Mouse (Mus musculus) forelimb bud, embryonic 11.5 days (tissue): ENCODE results near the gene Afm.
A peak's percentile ranks its signal among the peaks of the same experiment; 100 is the strongest.

ENCODE experiments used
- DNase-seq: peaks from one replicate; pipeline ENCODE4 v3.0.0-alpha.2; 2012; ENCODE audit warnings: low read depth, low spot score

Afm gene

GRCm38 (mm10) chr5:90518356-90519100, at the start of gene Afm:
Afm (plus strand) TSS chr5:90518932.
- no peak for DNase-seq

DNA sequence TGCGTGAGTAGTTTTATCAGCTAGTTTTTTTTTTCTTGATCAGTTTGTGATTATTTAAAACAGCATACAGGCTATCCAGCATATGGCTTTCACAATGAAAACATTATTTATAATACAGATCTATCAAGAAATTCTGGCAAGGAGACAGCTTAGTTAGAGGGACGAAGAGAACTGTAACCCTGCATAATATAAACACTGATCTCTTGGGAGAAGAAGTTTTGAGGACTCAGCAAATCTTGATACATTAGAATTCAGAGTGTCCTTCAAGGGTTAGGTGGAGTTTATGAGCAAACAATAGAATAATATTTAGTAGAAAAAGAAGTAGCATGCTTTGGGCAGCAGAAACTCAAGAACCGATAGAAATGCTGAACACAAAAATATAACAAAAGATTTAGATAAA, 47.9 kb upstream of the Afm start:
- DNase-seq, result no peak

GRCm38 (mm10) chr5:90473902-90474301, 44.8 kb upstream of the Afm start:
- DNase-seq, result no peak

DNA sequence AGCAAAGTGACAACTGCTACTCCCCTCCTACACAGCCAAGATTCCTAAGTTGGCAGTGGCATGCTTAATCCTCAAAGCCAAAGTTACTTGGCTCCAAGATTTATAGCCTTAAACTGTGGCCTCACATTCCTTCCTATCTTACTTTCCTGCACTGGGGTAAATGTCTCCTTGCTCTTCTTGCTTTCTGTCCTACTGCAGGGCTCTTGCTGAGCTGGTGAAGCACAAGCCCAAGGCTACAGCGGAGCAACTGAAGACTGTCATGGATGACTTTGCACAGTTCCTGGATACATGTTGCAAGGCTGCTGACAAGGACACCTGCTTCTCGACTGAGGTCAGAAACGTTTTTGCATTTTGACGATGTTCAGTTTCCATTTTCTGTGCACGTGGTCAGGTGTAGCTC, 44.4 kb upstream of the Afm start:
- DNase-seq, result no peak

DNA sequence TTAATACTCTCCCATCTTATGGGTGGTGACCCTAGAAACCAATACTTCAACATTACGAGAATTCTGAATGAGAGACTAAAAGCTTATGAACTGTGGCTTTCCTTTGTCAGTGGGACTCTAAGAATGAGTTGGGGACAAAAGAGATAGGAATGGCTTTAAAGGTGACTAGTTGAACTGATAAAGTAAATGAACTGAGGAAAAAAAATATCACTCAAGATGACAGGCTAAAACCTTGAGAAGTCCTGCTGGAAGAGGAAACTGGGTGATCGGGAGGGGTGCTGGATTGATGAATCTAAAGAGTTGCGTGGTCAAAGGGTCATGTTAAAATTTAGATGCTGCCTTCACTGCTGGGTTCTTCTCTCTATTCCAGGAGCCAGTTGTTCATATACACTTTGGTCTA, 42.0 kb upstream of the Afm start:
- no peak for DNase-seq

DNA sequence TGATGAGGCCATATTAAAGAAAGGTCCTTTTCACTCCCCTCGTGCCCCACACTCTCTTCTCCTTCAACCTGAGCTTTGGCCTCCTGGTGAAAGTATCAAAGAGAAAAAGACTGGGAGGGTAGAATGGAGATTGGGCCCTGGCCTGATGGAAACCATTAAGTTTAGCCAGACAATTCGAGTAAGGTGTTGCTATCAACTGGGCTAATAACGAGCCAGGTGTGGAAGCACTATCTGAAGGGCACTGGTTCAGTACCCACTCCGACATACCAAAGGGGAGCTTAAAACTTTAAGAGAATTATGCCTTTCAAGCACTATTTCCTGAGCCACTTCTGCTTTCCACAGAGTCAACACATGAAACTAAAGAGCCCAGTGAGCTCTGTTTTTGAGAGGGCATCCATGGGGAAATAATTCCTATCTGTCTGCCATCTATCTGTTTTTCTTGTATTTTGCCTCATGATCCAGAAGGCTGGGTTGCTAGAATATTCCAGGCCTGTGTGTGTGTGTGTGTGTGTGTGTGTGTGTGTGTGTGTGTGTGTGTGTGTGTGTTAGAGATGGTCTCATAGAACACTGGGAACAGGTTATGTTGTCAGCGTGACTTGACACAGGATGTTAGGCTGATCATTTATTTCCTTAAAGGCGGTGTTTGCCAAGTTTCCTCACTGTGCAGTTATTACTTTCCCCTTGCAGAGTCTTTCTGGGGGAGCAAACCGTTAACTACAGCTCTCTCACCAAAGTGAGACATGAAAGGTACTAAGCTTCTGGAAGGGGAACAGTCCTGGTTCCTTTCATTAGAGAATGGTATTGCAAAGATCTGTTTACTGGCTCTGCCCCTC, 41.2 kb upstream of the Afm start:
- DNase-seq, result no peak

GRCm38 (mm10) chr5:90478886-90479285, 39.8 kb upstream of the Afm start:
- DNase-seq, result no peak

DNA sequence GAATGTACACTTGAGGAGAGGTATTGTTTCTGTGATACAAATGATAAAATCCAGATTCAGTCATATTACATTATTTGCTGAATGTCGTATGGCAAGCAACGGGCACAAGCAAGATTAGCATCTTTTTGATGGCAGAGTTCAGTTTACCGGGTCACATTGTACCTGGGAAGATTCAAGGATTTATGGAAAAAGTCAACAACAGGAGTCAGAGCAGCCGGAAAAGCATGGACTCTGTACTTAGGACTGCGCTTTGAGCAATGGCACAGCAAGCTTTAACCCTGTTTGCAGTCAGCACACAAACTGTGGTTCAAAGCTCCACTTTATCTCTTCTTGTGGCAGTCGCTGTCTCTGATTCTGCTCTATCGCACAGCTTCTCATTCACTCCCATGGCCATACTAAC, 33.1 kb upstream of the Afm start:
- no peak for DNase-seq

GRCm38 (mm10) chr5:90488323-90488722, 30.4 kb upstream of the Afm start:
- no peak for DNase-seq

- no peak for DNase-seq
Measured at GRCm38 (mm10) chr5:90490518-90490917, 28.2 kb upstream of the Afm start, which contains the start of gene Afp. Afp (plus strand) TSS chr5:90490737.

GRCm38 (mm10) chr5:90492440-90492839, 26.3 kb upstream of the Afm start:
- DNase-seq, result no peak

- no peak for DNase-seq
Measured at GRCm38 (mm10) chr5:90494308-90494707, 24.4 kb upstream of the Afm start.

DNA sequence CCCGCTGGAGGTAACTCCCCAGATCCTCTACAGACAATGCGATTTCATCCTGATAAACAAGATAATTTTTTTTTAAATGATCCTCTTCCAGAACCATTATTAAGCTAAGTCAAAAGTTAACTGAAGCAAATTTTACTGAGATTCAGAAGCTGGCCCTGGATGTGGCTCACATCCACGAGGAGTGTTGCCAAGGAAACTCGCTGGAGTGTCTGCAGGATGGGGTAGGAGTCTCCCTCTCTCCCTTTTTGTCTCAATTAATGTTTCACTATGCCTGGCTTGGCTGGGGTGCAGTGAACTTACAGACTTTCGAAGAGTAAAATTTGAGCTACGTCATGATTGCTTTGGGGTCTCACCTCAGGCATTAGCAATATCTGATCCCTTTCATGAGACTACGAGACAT, 19.2 kb upstream of the Afm start:
- DNase-seq, result no peak

DNA sequence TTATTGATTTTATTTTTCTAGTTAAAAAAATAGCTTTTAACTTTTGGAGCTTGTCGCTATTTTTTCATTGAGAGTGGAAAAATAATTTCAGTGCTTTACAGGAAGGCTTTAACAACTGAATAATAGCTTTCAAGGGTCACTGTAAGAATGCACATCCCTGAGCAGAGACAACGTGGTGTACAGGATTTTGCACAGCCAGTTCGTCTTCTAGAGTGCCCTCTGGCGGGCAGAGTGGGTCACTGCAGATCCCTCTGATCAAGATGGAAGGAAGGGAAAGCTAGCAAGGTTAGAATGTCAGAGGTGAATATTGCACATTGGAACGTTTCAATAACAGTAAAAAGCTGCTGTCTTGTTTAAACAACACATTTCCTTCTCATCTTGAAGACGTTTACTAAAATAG, 18.0 kb upstream of the Afm start:
- peak; percentile 79 for DNase-seq

DNA sequence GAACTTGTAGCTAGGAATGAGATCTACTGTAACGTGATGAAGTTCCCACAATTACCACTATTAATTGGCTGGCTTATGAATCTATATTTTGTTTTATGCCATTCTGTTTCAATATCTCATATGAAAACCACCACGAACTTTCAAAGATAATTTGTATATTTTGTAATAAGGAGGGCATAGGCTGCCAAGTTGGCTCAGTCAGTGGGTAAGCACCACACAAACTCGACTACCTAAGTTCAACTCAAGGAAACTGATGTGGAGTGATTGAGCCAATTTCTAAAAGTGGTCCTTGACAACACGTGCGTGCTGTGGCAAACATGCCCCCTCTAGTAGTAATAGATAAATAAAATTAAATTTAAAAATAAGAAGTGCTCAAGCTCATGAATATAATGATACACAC, 17.0 kb upstream of the Afm start:
- DNase-seq, result no peak

GRCm38 (mm10) chr5:90504742-90505141, 14.0 kb upstream of the Afm start:
- no peak for DNase-seq

GRCm38 (mm10) chr5:90506507-90506906, 12.2 kb upstream of the Afm start:
- no peak for DNase-seq

DNA sequence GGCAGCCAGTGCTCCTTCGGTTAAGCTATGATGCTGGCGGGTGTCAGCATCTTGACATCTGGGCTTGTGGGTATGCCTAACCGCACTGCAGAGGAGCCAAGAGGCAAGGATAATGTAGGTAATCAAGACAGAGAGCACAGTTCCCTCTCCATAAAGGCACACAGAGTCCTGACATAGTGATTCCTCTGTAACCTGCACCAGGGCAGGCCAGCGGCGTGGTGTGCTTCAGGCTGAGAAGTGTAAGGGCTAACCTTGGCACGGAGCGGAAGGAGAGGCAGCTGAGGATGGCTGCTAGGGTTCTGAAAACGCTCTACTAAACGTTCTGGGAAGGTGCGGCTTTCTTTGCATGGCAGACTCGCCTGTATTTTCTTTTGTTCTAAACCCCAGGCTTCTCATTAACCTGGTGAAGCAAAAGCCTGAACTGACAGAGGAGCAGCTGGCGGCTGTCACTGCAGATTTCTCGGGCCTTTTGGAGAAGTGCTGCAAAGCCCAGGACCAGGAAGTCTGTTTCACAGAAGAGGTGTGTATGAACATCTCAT, 11.3 kb upstream of the Afm start:
- no peak for DNase-seq

GRCm38 (mm10) chr5:90509828-90510592, 8.7 kb upstream of the Afm start:
- DNase-seq, result no peak

DNA sequence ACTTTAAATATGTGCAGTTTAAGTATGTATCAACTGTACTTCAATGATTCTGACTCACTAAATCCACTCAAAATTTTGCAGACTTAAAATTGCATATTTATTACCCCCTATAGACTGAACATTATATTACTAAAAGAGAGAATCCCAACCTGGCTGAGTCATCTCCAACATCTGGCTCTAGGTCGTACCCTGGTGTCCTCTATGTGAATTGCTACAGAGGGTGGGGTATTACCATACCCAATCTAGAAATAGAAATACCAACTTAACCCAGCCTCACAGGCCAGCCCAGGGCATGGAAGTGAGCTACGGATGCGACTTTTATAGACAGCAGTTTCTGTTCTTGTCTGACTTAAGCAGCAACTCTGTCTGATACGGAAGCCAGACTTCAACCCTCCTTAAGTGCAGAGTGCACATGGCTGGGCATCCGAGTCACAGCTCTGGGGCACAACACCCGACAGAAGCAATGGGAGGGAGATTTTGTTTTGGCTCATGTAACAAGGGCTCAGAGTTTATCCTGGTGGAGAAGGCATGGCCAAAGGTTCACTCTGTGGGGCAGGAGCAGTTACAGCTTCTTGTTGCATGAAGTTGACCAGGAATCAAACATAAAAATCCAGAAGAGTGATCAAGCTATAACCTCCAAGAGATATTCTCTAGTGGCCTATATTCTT, 6.3 kb upstream of the Afm start:
- no peak for DNase-seq

DNA sequence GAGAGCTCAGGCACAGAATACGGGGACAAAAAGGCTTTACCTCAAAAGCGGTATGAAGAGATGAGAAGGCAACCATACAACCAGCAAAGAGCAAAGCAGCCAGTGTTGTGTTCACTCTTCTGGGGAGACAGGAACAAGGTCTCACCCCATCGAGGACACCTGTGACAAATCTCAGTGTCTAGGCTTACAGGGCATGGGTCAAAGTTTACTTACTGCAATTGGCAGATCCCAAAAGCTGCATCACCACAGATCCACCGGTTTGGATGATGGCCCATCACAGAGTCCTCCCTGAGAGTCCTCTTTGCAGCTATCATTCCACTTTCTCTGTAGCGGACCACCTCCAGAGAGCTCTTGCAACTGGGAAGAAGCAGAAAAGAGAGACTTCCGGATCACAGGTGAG, 3.2 kb upstream of the Afm start:
- no peak for DNase-seq
